Mouse (Mus musculus) layer of hippocampus, adult 9-11 months (tissue): ENCODE measurements around the gene Iffo2.
A peak's percentile ranks its signal among the peaks of the same experiment; 100 is the strongest.

Experiments used
- DNase-seq: peaks from one replicate; pipeline ENCODE4 v3.0.0; 2022

Gene Iffo2

GRCm38 (mm10) chr4:139535127-139535695 is 4.9 kb downstream of the Iffo2 start:
- DNase-seq = no peak

- no peak for DNase-seq
These were observed 5.4 kb downstream of the Iffo2 start for GRCm38 (mm10) chr4:139535719-139536118.

GRCm38 (mm10) chr4:139536706-139537105 is 6.4 kb downstream of the Iffo2 start:
- peak; percentile 13 for DNase-seq

- no peak for DNase-seq
These were observed 10.4 kb downstream of the Iffo2 start for GRCm38 (mm10) chr4:139540784-139541183.

GRCm38 (mm10) chr4:139545791-139546190 is 15.4 kb downstream of the Iffo2 start:
- no peak for DNase-seq

- DNase-seq = no peak
These were observed 19.1 kb downstream of the Iffo2 start for GRCm38 (mm10) chr4:139549448-139549847.

- no peak for DNase-seq
These were observed 24.9 kb downstream of the Iffo2 start for GRCm38 (mm10) chr4:139555235-139555634.

- DNase-seq = no peak
These were observed 25.6 kb downstream of the Iffo2 start for GRCm38 (mm10) chr4:139555951-139556350.

GRCm38 (mm10) chr4:139568361-139568760 is 38.0 kb downstream of the Iffo2 start:
- DNase-seq = no peak

GRCm38 (mm10) chr4:139570756-139571155 is 40.4 kb downstream of the Iffo2 start:
- DNase-seq = no peak

- no peak for DNase-seq
These were observed 42.7 kb downstream of the Iffo2 start for GRCm38 (mm10) chr4:139572928-139573512.

- DNase-seq = peak; percentile 99
These were observed 43.9 kb downstream of the Iffo2 start for GRCm38 (mm10) chr4:139574156-139574798.

- peak; percentile 50 for DNase-seq
These were observed 44.7 kb downstream of the Iffo2 start for GRCm38 (mm10) chr4:139574799-139575672.

- DNase-seq = no peak
These were observed 45.3 kb downstream of the Iffo2 start for GRCm38 (mm10) chr4:139575673-139576003.

GRCm38 (mm10) chr4:139576251-139576880 is 46.0 kb downstream of the Iffo2 start:
- no peak for DNase-seq

GRCm38 (mm10) chr4:139577006-139577405 is 46.7 kb downstream of the Iffo2 start:
- no peak for DNase-seq

GRCm38 (mm10) chr4:139578389-139578788 is 48.0 kb downstream of the Iffo2 start:
- DNase-seq = no peak

- no peak for DNase-seq
These were observed 48.7 kb downstream of the Iffo2 start for GRCm38 (mm10) chr4:139579003-139579402.

GRCm38 (mm10) chr4:139579466-139579865 is 49.1 kb downstream of the Iffo2 start:
- no peak for DNase-seq

- no peak for DNase-seq
These were observed 50.5 kb downstream of the Iffo2 start for GRCm38 (mm10) chr4:139580663-139581336.

GRCm38 (mm10) chr4:139581427-139582051 is 51.2 kb downstream of the Iffo2 start:
- DNase-seq = no peak

GRCm38 (mm10) chr4:139582346-139582745 is 52.0 kb downstream of the Iffo2 start:
- DNase-seq = no peak
